Mouse (Mus musculus) layer of hippocampus, postnatal 10 days (tissue): ENCODE data around the gene Mrc2. TPM values are rescaled to one million over a fixed set of nuclear protein-coding genes. Genes with fewer than 3 reads are reported as not detected.

Experiments used
- DNase-seq, 2 experiments: peaks; one replicate each; pipeline ENCODE4 v3.0.0; 2021; ENCODE audit warnings: low spot score in 2 of 2
- total RNA-seq, 2 experiments: library from RNA; stranded (reverse); gene quantifications; 2 replicates each; pipeline ENCODE4 v1.2.3; 2021

Gene Mrc2
- total RNA-seq, 2 experiments from 2014 or later = 8.9 to 9.3 TPM

GRCm38 (mm10) chr11:105348495-105348982, 56.1 kb downstream of the Mrc2 start:
- DNase-seq = no peak

- no peak for DNase-seq
These were observed 57.4 kb downstream of the Mrc2 start for GRCm38 (mm10) chr11:105349780-105350324.

GRCm38 (mm10) chr11:105350643-105351042, 58.2 kb downstream of the Mrc2 start:
- DNase-seq = no peak

GRCm38 (mm10) chr11:105352152-105352551, 59.7 kb downstream of the Mrc2 start:
- DNase-seq = no peak

- DNase-seq = peak; percentile 59 to 63
These were observed 60.8 kb downstream of the Mrc2 start for GRCm38 (mm10) chr11:105352954-105353890.

- DNase-seq = no peak
These were observed 61.4 kb downstream of the Mrc2 start for GRCm38 (mm10) chr11:105353891-105354280.

- DNase-seq = no peak
These were observed 63.9 kb downstream of the Mrc2 start for GRCm38 (mm10) chr11:105356301-105356700.

GRCm38 (mm10) chr11:105362041-105362765, 69.8 kb downstream of the Mrc2 start:
- DNase-seq = peak; percentile 41 to 42

- DNase-seq = peak; percentile 91 to 94
These were observed 70.6 kb downstream of the Mrc2 start for GRCm38 (mm10) chr11:105362946-105363597.

GRCm38 (mm10) chr11:105363598-105364385, 71.3 kb downstream of the Mrc2 start:
- DNase-seq = peak; percentile 32 to 54

- peak; percentile 45 to 59 for DNase-seq
These were observed 72.1 kb downstream of the Mrc2 start for GRCm38 (mm10) chr11:105364386-105365065.

- no peak for DNase-seq
These were observed 73.2 kb downstream of the Mrc2 start for GRCm38 (mm10) chr11:105365611-105366010.

GRCm38 (mm10) chr11:105366051-105366450, 73.6 kb downstream of the Mrc2 start:
- no peak for DNase-seq

GRCm38 (mm10) chr11:105367163-105367562, 74.7 kb downstream of the Mrc2 start:
- DNase-seq = no peak

GRCm38 (mm10) chr11:105368833-105369232, 76.4 kb downstream of the Mrc2 start:
- no peak for DNase-seq

- no peak for DNase-seq
These were observed 77.3 kb downstream of the Mrc2 start for GRCm38 (mm10) chr11:105369526-105370386.

- no peak for DNase-seq
These were observed 79.4 kb downstream of the Mrc2 start for GRCm38 (mm10) chr11:105371818-105372217.

GRCm38 (mm10) chr11:105373881-105374280, 81.4 kb downstream of the Mrc2 start:
- no peak for DNase-seq
